Mouse (Mus musculus): ENCODE results near the gene Nr6a1. TPM values are rescaled to one million over a fixed set of nuclear protein-coding genes. Genes with fewer than 3 reads are reported as not detected.

Nr6a1 gene
- polyA plus RNA-seq, 1 experiment: not detected

DNA sequence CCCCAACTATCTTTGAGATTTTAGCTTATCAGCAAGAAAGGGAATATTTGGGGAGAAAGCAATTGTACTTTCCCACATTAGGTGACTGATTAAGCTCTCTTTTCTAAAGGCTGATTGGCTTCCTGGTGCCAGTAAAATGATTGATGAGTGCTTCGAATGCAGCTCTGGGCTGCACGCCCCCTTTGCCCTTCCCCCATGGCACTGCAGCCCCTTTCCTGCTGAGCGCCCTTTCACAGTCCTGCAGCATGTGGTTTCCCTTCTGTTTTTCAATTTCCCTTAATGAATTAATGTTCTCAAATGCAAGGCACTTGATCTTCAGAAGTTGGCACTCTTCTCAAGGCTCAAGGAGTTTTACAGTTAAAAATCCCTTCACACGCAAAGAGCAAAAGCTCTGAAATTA, 12.5 kb downstream of the Nr6a1 start:
- no peaks in the 10 kb centered on the region for H3K4me1 ChIP-seq (ENCODE audit: control insufficient read depth, insufficient read depth, low read length)
- H3K4me3 ChIP-seq (ENCODE audit: insufficient read depth, low read depth, low read length): no peak overlapping the region
- TF ChIP-seq CTCF (IDR thresholded peaks at IDR 0.05; ENCODE audit: insufficient read depth, low read depth, low read length) (no peak), POLR2A (IDR thresholded peaks at IDR 0.05; ENCODE audit: insufficient read depth, low read depth, low read length) (no peak)
- WGBS: 56% methylated on average over 4 of the region's 4 CpGs
- H3K27ac ChIP-seq (ENCODE audit: insufficient read depth, low read depth, low read length): no peak overlapping the region

DNA sequence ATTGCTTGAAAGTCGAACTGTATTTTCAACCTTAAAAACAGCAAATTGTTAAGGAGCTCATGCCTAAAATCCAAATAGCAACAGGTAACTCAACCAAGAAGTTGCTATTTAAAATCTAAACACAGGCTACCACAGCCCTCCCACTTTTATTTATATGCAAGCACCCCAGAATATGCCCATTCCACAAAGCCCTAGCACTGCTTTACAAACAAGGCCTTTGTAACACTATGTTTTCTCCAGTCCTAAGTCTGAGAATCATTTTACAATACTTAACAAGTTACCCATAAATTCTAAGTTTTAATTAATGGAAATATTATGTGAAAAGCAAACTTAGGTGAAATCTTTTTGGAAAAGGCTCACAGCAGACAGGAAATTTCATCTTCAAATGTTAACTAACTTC, 13.0 kb downstream of the Nr6a1 start:
- H3K4me1 ChIP-seq (ENCODE audit: control insufficient read depth, insufficient read depth, low read length): no peaks in the 10 kb centered on the region
- H3K27ac ChIP-seq (ENCODE audit: insufficient read depth, low read depth, low read length): no peak overlapping the region
- TF ChIP-seq CTCF (IDR thresholded peaks at IDR 0.05; ENCODE audit: insufficient read depth, low read depth, low read length) (no peak), POLR2A (IDR thresholded peaks at IDR 0.05; ENCODE audit: insufficient read depth, low read depth, low read length) (no peak)
- WGBS: 68% methylated on average over 1 of the region's 1 CpGs
- no peak overlapping the region for H3K4me3 ChIP-seq (ENCODE audit: insufficient read depth, low read depth, low read length)

DNA sequence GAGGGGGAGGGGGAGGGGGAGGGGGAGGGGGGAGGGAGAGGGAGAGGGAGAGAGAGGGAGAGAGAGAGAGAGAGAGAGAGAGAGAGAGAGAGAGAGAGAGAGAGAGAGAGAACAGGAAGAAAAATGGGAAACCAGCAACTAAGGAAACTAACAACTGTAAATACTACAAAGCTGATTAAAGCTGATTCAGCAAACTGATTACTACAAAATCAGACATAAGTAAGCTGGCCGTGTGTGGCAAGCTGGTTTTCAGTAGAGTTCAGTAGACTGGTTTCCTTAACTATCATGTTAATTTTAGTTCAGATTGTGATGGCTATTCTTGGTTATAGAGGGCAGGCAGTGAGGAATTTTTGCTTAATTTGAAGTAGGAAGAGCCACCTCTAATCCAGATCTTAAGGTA, 18.9 kb downstream of the Nr6a1 start:
- no peaks in the 10 kb centered on the region for H3K4me1 ChIP-seq (ENCODE audit: control insufficient read depth, insufficient read depth, low read length)
- H3K27ac ChIP-seq (ENCODE audit: insufficient read depth, low read depth, low read length): no peak overlapping the region
- no peak overlapping the region for H3K4me3 ChIP-seq (ENCODE audit: insufficient read depth, low read depth, low read length)
- TF ChIP-seq POLR2A (IDR thresholded peaks at IDR 0.05; ENCODE audit: insufficient read depth, low read depth, low read length): no peak
- no peak for TF ChIP-seq CTCF (IDR thresholded peaks at IDR 0.05; ENCODE audit: insufficient read depth, low read depth, low read length)
- WGBS: 61% methylated on average over 1 of the region's 1 CpGs

DNA sequence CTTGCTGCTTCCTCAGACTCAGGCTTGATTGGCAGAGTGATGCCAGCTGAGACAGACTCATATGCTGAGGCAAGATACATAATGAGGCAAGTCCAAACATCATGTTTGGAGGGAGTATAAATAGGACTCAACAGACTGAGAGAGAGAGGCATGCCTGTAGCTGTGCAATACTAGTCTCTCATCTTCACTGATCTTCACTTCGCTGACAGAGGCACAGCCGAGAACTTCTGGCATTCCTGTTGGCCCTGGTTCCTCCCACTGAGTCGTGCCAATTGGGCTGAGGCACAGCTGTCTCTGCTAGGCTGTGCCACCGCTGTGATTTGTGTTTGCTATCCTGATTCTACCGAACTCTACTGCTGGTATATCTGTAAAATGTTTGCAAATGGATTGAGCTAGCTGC, 21.4 kb downstream of the Nr6a1 start:
- H3K27ac ChIP-seq (ENCODE audit: insufficient read depth, low read depth, low read length): no peak overlapping the region
- no peak overlapping the region for H3K4me3 ChIP-seq (ENCODE audit: insufficient read depth, low read depth, low read length)
- WGBS: 48% methylated on average over 5 of the region's 5 CpGs
- TF ChIP-seq CTCF (IDR thresholded peaks at IDR 0.05; ENCODE audit: insufficient read depth, low read depth, low read length): no peak
- no peak for TF ChIP-seq POLR2A (IDR thresholded peaks at IDR 0.05; ENCODE audit: insufficient read depth, low read depth, low read length)
- H3K4me1 ChIP-seq (ENCODE audit: control insufficient read depth, insufficient read depth, low read length): no peaks in the 10 kb centered on the region

DNA sequence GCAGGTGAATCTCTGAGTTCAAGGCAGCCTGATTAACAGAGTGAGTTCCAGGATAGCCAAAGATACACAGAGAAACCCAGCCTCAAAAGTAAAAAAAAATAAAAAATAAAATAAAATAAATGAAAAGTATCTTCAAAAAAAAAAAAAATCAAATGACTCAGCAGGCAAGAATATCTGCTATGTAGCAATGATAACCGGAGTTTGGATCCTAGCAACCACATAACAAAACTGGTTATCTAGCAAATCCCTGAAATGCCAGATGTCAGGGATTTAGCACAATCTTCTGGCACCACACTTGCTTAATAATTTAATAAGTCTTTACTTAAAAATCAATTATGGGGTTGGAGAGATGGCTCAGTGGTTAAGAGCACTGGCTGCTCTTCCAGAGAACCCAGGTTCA, 23.2 kb downstream of the Nr6a1 start:
- no peaks in the 10 kb centered on the region for H3K4me1 ChIP-seq (ENCODE audit: control insufficient read depth, insufficient read depth, low read length)
- 85% methylated on average over 1 of the region's 1 CpGs for WGBS
- TF ChIP-seq POLR2A (IDR thresholded peaks at IDR 0.05; ENCODE audit: insufficient read depth, low read depth, low read length): no peak
- no peak for TF ChIP-seq CTCF (IDR thresholded peaks at IDR 0.05; ENCODE audit: insufficient read depth, low read depth, low read length)
- H3K4me3 ChIP-seq (ENCODE audit: insufficient read depth, low read depth, low read length): no peak overlapping the region
- no peak overlapping the region for H3K27ac ChIP-seq (ENCODE audit: insufficient read depth, low read depth, low read length)

DNA sequence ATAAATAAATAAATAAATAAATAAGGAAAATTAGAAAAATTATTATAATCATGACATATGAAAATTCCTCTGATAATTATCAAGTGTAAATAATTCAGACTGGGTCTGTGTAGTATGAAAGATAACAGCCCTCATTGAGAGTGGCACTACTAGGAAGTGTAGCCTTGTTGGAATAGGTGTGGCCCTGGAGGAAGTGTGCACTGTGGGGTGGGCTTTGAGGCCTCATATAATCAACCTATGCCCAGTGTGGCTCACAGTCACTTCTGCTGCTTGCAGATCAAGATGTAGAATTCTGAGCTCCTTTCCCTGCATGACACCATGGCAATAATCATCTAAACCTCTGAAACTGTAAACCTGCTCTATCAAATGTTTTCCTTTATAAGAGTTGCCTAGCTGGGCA, 24.6 kb downstream of the Nr6a1 start:
- Histone ChIP-seq H3K4me3 (ENCODE audit: insufficient read depth, low read depth, low read length) (no peak overlapping the region), H3K4me1 (ENCODE audit: control insufficient read depth, insufficient read depth, low read length) (no peaks in the 10 kb centered on the region), H3K27ac (ENCODE audit: insufficient read depth, low read depth, low read length) (no peak overlapping the region)
- no peak for TF ChIP-seq POLR2A (IDR thresholded peaks at IDR 0.05; ENCODE audit: insufficient read depth, low read depth, low read length)
- TF ChIP-seq CTCF (IDR thresholded peaks at IDR 0.05; ENCODE audit: insufficient read depth, low read depth, low read length): no peak

DNA sequence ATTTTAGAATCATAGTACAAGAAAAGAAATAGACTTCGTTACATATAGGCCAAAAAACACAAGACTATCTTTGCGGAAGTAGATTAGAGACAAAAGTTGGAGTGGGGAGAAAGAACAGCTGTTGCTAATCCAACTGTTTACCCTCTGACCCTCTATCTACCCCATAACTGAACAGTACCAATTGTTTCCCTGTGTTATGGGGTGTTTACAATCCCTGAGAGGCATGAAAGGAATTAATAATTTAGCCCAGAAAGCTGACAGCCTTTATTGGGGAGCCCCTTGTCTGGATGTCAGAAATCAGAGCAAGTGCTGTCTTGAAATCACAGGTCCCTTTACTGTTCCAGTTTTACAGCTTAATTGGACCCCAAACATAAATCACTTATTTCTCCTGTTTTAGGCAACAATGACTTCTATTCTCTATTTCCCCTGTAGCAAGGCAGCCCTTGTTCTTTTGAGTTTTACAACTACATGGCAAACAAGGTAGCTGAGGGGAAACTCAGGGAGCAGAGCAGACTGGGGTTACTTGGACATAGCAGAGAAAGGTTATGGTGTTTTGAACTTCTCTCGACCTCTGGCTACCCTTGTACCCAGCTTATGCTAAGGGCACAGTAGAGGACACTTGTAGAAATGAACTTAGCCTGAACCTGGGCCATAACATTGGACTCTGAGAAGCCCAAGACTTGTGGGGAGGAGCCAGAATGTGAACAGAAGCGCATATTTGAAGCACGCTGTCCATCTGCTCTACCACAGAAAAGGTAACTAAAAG, 46.4 kb downstream of the Nr6a1 start:
- H3K4me1 ChIP-seq (ENCODE audit: control insufficient read depth, insufficient read depth, low read length): no peaks in the 10 kb centered on the region
- no peak for TF ChIP-seq CTCF (IDR thresholded peaks at IDR 0.05; ENCODE audit: insufficient read depth, low read depth, low read length)
- TF ChIP-seq POLR2A (IDR thresholded peaks at IDR 0.05; ENCODE audit: insufficient read depth, low read depth, low read length): no peak
- WGBS: 88% methylated on average over 5 of the region's 5 CpGs
- H3K27ac ChIP-seq (ENCODE audit: insufficient read depth, low read depth, low read length): no peak overlapping the region
- H3K4me3 ChIP-seq (ENCODE audit: insufficient read depth, low read depth, low read length): no peak overlapping the region

DNA sequence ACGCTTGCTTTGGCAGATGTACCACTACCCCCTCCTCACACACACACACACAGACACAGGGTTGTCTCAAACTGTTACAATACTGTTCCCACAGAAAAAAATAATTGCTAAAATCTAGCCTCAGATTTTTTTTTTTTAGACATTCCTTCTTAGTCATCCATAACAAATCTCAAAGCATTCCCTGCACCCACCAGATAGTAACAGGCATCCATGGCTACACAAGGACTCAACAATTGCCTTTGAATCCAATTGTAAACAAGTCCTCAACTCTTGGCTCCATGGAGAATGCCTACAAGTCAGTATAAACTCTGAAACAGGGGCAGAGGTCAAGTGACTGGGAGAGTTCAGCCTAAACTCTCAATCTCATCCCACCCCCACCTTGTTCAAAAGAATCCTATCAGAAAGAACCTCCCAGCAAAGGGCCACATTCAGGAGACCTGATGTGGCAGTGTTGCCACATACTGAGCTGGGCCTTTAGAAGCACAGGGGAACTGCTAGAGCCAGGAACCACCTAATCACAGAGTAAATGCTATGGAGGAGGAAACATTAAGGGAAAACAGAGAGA, 52.9 kb downstream of the Nr6a1 start:
- Histone ChIP-seq H3K4me3 (ENCODE audit: insufficient read depth, low read depth, low read length) (no peak overlapping the region), H3K4me1 (ENCODE audit: control insufficient read depth, insufficient read depth, low read length) (no peaks in the 10 kb centered on the region), H3K27ac (ENCODE audit: insufficient read depth, low read depth, low read length) (no peak overlapping the region)
- TF ChIP-seq POLR2A (IDR thresholded peaks at IDR 0.05; ENCODE audit: insufficient read depth, low read depth, low read length) (no peak), CTCF (IDR thresholded peaks at IDR 0.05; ENCODE audit: insufficient read depth, low read depth, low read length) (no peak)
- 89% methylated on average over 1 of the region's 1 CpGs for WGBS

DNA sequence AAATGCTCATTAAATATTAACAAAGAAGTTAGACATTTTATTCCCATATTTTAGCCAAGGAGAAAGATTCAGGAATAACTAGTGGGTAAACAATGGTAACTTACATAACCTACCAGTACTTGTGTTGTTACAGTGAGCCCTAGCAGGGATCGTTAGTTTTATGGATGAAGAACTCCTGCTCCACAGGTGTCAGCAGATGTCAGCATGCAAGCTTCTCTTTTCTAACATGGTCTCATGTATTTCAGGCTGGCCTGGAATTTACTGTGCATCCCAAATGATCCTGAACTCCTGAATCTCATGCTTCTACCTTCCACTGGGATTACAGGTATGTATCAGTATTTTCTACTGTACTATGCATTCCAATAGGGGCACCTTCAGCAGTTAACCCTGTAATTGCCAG, 54.8 kb downstream of the Nr6a1 start:
- TF ChIP-seq POLR2A (IDR thresholded peaks at IDR 0.05; ENCODE audit: insufficient read depth, low read depth, low read length): no peak
- TF ChIP-seq CTCF (IDR thresholded peaks at IDR 0.05; ENCODE audit: insufficient read depth, low read depth, low read length): no peak
- Histone ChIP-seq H3K4me3 (ENCODE audit: insufficient read depth, low read depth, low read length) (no peak overlapping the region), H3K4me1 (ENCODE audit: control insufficient read depth, insufficient read depth, low read length) (no peaks in the 10 kb centered on the region), H3K27ac (ENCODE audit: insufficient read depth, low read depth, low read length) (no peak overlapping the region)
- 65% methylated on average over 1 of the region's 1 CpGs for WGBS
